Mouse (Mus musculus) urinary bladder, adult 18-20 months (tissue): ENCODE results near the gene Emsy.
A peak's percentile ranks its signal among the peaks of the same experiment; 100 is the strongest.

Source experiments
- DNase-seq, 2 experiments: peaks; one replicate each; pipeline ENCODE4 v3.0.0; 2022; ENCODE audit warnings: low spot score in 2 of 2, mixed read lengths in 2 of 2

Emsy gene

GRCm38 (mm10) chr7:98656531-98657221 lies at the start of gene Emsy:
Gene Emsy (minus strand): TSS chr7:98656783.
- DNase-seq, result peak in 1 of 2 experiments; percentile 94

- no peak for DNase-seq
Measured at GRCm38 (mm10) chr7:98704276-98704675, 47.7 kb upstream of the Emsy start.

- peak; percentile 6 to 29 for DNase-seq
Measured at GRCm38 (mm10) chr7:98703365-98703881, 46.8 kb upstream of the Emsy start.

GRCm38 (mm10) chr7:98702283-98703240 lies 46.0 kb upstream of the Emsy start, which contains the start of gene Thap12:
Gene Thap12 (plus strand): TSS chr7:98703103.
- peak; percentile 90 to 99 for DNase-seq

- DNase-seq, result no peak
Measured at GRCm38 (mm10) chr7:98701771-98702170, 45.2 kb upstream of the Emsy start.

GRCm38 (mm10) chr7:98698590-98698989 lies 42.0 kb upstream of the Emsy start:
- no peak for DNase-seq

- DNase-seq, result no peak
Measured at GRCm38 (mm10) chr7:98698041-98698440, 41.5 kb upstream of the Emsy start.

- no peak for DNase-seq
Measured at GRCm38 (mm10) chr7:98697496-98697895, 40.9 kb upstream of the Emsy start.

- peak in 1 of 2 experiments; percentile 8 for DNase-seq
Measured at GRCm38 (mm10) chr7:98694046-98694445, 37.5 kb upstream of the Emsy start.

GRCm38 (mm10) chr7:98692761-98693546 lies 36.4 kb upstream of the Emsy start:
- DNase-seq, result peak in 1 of 2 experiments; percentile 13

GRCm38 (mm10) chr7:98690831-98691230 lies 34.2 kb upstream of the Emsy start:
- no peak for DNase-seq

GRCm38 (mm10) chr7:98690126-98690525 lies 33.5 kb upstream of the Emsy start:
- DNase-seq, result no peak

GRCm38 (mm10) chr7:98685895-98686294 lies 29.3 kb upstream of the Emsy start:
- no peak for DNase-seq

GRCm38 (mm10) chr7:98682821-98683220 lies 26.2 kb upstream of the Emsy start:
- no peak for DNase-seq

- DNase-seq, result no peak
Measured at GRCm38 (mm10) chr7:98680691-98681090, 24.1 kb upstream of the Emsy start.

- no peak for DNase-seq
Measured at GRCm38 (mm10) chr7:98678441-98678840, 21.9 kb upstream of the Emsy start.

GRCm38 (mm10) chr7:98677511-98677910 lies 20.9 kb upstream of the Emsy start:
- no peak for DNase-seq

- DNase-seq, result no peak
Measured at GRCm38 (mm10) chr7:98674344-98674743, 17.8 kb upstream of the Emsy start.

- peak; percentile 6 for DNase-seq
Measured at GRCm38 (mm10) chr7:98672241-98672955, 15.8 kb upstream of the Emsy start.

GRCm38 (mm10) chr7:98671416-98671815 lies 14.8 kb upstream of the Emsy start:
- DNase-seq, result peak; percentile 14 to 15

GRCm38 (mm10) chr7:98670831-98671230 lies 14.2 kb upstream of the Emsy start:
- no peak for DNase-seq
